Mouse (Mus musculus): ENCODE data around the gene Bbs5. TPM values are rescaled to one million over a fixed set of nuclear protein-coding genes. Genes with fewer than 3 reads are reported as not detected.
"Not testable (repeated sequence)": the region's sequence is repeated elsewhere in the genome, so short reads cannot be mapped to it uniquely, and the experiment has no call there.

Gene Bbs5
- total RNA-seq (2018; cell fraction: chromatin; rRNA removed), result 10 to 100 TPM in 13 of 26 experiments, 1 to 10 TPM in 11, under 1 TPM in 1, not detected in 1; 0.98 to 30.3 (median 11.1) TPM
- 1 to 10 TPM; 2.0 to 6.4 (median 4.5) TPM for total RNA-seq (2018; cell fraction: cytosol; rRNA removed)
- total RNA-seq (2018; cell fraction: nucleus; rRNA removed), result 10 to 100 TPM in 7 of 26 experiments, 1 to 10 TPM in 19; 1.2 to 16.2 (median 6.1) TPM
- 5.6 to 6.1 TPM (median 6.1 TPM) in 3 replicates for polyA plus RNA-seq (2018)

GRCm38 (mm10) chr2:69646726-69647490 is at the start of gene Bbs5:
Bbs5 (plus strand) TSS chr2:69647171.
- H3K79me2 ChIP-seq (ENCODE audit: inconsistent target), result no peaks in the 10 kb centered on the region
- 6% methylated on average over 43 of the region's 43 CpGs for WGBS (ENCODE audit: missing documents)
- H3K4me3 ChIP-seq (ENCODE audit: inconsistent target), result peak within 1 kb of the TSS; percentile 68
- no peaks in the 10 kb centered on the region for H3K36me3 ChIP-seq (ENCODE audit: inconsistent target)
- no peak within 1 kb of the TSS for H3K27ac ChIP-seq

DNA sequence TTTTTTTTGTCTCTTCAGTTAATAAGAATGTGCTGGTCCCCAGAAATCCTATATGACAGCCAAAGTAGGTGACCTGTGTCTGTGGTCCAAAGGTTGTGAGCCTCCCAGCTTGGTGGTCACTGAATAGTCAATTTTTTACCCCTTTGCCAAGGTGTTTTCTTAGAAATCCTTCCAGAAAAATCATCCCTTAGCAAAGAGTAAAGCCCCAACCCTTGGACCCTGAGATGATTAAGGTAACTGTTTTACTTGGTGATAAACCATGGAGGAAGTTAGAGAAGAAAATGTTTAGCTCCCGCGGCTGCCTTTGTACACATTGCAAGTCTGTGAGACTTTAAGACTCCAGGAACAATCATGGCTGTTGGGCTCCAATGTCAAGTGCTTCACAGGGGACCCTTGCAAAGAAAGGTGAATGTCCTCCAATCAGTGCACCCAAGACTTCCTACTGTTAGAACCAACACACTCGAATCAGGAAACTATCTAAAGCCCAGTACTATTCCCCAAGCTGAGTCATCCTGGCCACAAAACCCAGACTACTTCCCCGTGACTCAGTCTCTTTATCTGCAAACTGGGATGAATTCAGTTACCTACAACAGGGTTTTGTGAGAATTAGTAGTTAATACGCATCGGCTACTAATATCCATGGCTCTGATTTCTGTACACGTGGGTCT is 43.1 kb upstream of the Bbs5 start:
- no peaks in the 10 kb centered on the region for H3K79me2 ChIP-seq (ENCODE audit: inconsistent target)
- no peak overlapping the region for H3K4me3 ChIP-seq (ENCODE audit: inconsistent target)
- H3K36me3 ChIP-seq (ENCODE audit: inconsistent target), result no peaks in the 10 kb centered on the region
- 80% methylated on average over 7 of the region's 7 CpGs for WGBS (ENCODE audit: missing documents)
- no peak overlapping the region for H3K27ac ChIP-seq

- Histone ChIP-seq H3K4me3 (ENCODE audit: inconsistent target) (no peak overlapping the region), H3K36me3 (ENCODE audit: inconsistent target) (no peaks in the 10 kb centered on the region), H3K79me2 (ENCODE audit: inconsistent target) (no peaks in the 10 kb centered on the region), H3K27ac (no peak overlapping the region)
- 93% methylated on average over 3 of the region's 3 CpGs for WGBS (ENCODE audit: missing documents)
Measured at GRCm38 (mm10) chr2:69606621-69607020, 40.4 kb upstream of the Bbs5 start.

DNA sequence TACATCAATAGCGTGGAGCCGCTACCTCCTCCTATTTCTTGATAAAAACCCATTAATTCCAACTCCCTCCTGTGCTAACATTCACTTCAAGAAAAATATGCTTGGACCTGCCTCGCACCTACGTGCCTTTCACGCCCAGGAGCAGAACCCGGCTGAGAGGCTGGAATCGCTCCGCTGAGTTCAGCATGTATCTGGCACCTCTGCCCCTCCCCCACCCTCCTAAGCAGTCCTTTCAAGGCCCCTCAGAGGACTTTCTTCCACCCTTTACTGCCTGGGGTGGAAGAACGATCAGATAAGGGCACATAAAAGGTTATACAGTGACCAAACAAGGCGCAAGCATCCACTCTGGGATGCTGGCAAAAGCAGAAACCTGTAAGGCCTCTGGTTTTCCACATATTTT is 34.7 kb upstream of the Bbs5 start:
- no peaks in the 10 kb centered on the region for H3K36me3 ChIP-seq (ENCODE audit: inconsistent target)
- no peak overlapping the region for H3K27ac ChIP-seq
- WGBS (ENCODE audit: missing documents), result 81% methylated on average over 9 of the region's 10 CpGs
- no peak overlapping the region for H3K4me3 ChIP-seq (ENCODE audit: inconsistent target)
- H3K79me2 ChIP-seq (ENCODE audit: inconsistent target), result no peaks in the 10 kb centered on the region

GRCm38 (mm10) chr2:69612716-69613115 is 34.3 kb upstream of the Bbs5 start:
- Histone ChIP-seq H3K27ac (0 out of 2 replicates have a peak overlapping the region, but pooled peaks have one; percentile 4), H3K79me2 (ENCODE audit: inconsistent target) (no peaks in the 10 kb centered on the region), H3K36me3 (ENCODE audit: inconsistent target) (no peaks in the 10 kb centered on the region), H3K4me3 (ENCODE audit: inconsistent target) (no peak overlapping the region)
- 93% methylated on average over 8 of the region's 9 CpGs for WGBS (ENCODE audit: missing documents)

DNA sequence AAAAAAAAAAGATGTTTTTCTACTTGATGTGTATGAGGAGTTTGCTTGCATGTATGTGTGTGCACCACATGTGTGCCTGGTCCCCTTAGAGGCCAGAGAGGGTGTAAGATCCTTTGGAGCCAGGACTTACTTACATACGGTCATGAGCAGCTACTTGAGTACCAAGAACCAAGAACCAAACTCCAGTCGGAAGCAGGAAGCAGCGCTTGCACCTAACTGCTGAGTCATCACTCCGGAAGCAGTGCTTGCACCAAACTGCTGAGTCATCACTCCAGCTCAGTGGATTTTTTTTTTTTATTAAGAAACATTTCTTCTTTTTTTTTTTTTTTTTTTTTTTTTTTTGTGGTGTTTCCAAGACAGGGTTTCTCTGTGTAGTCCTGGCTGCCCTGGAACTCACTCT is 33.7 kb upstream of the Bbs5 start:
- H3K27ac ChIP-seq, result 0 out of 2 replicates have a peak overlapping the region, but pooled peaks have one; percentile 4
- H3K79me2 ChIP-seq (ENCODE audit: inconsistent target), result no peaks in the 10 kb centered on the region
- 14% methylated on average over 4 of the region's 4 CpGs for WGBS (ENCODE audit: missing documents)
- no peak overlapping the region for H3K4me3 ChIP-seq (ENCODE audit: inconsistent target)
- no peaks in the 10 kb centered on the region for H3K36me3 ChIP-seq (ENCODE audit: inconsistent target)

DNA sequence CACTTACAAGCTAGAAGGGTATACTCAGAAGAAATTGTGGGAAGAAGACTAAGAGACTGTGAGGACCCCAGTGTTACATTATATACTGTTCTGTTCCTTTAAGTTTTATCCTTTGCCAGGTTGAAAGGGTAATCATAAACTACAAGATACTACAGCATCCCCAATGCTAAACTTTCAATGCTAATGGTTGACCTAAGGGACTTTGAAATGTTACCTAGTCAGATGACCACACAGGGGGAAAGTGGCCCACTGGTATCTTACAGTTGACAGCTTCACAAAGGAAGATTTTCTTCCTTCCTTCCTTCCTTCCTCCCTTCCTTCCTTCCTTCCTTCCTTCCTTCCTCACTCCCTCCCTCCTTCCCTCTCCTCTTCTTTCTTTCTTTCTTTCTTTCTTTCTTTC is 28.6 kb upstream of the Bbs5 start:
- no peak overlapping the region for H3K4me3 ChIP-seq (ENCODE audit: inconsistent target)

GRCm38 (mm10) chr2:69619286-69619685 is 27.7 kb upstream of the Bbs5 start:
- H3K79me2 ChIP-seq (ENCODE audit: inconsistent target), result no peaks in the 10 kb centered on the region
- H3K27ac ChIP-seq, result no peak overlapping the region
- no peaks in the 10 kb centered on the region for H3K36me3 ChIP-seq (ENCODE audit: inconsistent target)
- H3K4me3 ChIP-seq (ENCODE audit: inconsistent target), result no peak overlapping the region

More for the DNA sequence above, 28.6 kb upstream of the Bbs5 start:
- Histone ChIP-seq H3K79me2 (ENCODE audit: inconsistent target) (no peaks in the 10 kb centered on the region), H3K27ac (no peak overlapping the region), H3K36me3 (ENCODE audit: inconsistent target) (no peaks in the 10 kb centered on the region)

GRCm38 (mm10) chr2:69629215-69629614 is 17.8 kb upstream of the Bbs5 start:
- Histone ChIP-seq H3K36me3 (ENCODE audit: inconsistent target) (no peaks in the 10 kb centered on the region), H3K4me3 (ENCODE audit: inconsistent target) (no peak overlapping the region), H3K79me2 (ENCODE audit: inconsistent target) (no peaks in the 10 kb centered on the region), H3K27ac (no peak overlapping the region)
- 90% methylated on average over 17 of the region's 17 CpGs for WGBS (ENCODE audit: missing documents)

DNA sequence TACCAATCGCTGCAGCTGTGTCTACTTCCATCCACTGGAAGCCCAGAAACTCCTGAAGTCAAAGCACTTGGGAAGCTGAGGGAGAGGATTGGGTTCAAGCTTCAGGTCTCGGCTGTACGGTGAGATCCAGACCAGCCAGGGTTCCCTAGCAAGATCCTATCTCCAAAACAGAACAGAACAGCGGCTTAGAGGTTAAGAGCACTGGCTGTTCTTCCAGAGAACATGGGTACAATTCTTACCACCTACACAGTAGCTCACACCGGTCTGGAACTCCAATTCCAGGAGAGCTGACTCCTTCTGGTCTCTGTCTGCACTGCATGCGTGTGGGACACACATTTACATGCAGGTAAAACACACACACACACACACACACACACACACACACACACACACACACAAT is 17.1 kb upstream of the Bbs5 start:
- Histone ChIP-seq H3K36me3 (ENCODE audit: inconsistent target) (no peaks in the 10 kb centered on the region), H3K27ac (no peak overlapping the region), H3K79me2 (ENCODE audit: inconsistent target) (no peaks in the 10 kb centered on the region), H3K4me3 (ENCODE audit: inconsistent target) (no peak overlapping the region)
- 94% methylated on average over 5 of the region's 6 CpGs for WGBS (ENCODE audit: missing documents)

- H3K36me3 ChIP-seq (ENCODE audit: inconsistent target), result no peaks in the 10 kb centered on the region
- no peak overlapping the region for H3K27ac ChIP-seq
- 86% methylated on average over 5 of the region's 5 CpGs for WGBS (ENCODE audit: missing documents)
- no peaks in the 10 kb centered on the region for H3K79me2 ChIP-seq (ENCODE audit: inconsistent target)
- no peak overlapping the region for H3K4me3 ChIP-seq (ENCODE audit: inconsistent target)
Measured at GRCm38 (mm10) chr2:69630792-69631191, 16.2 kb upstream of the Bbs5 start.

GRCm38 (mm10) chr2:69631449-69631848 is 15.5 kb upstream of the Bbs5 start:
- H3K4me3 ChIP-seq (ENCODE audit: inconsistent target), result no peak overlapping the region
- no peaks in the 10 kb centered on the region for H3K79me2 ChIP-seq (ENCODE audit: inconsistent target)
- no peak overlapping the region for H3K27ac ChIP-seq
- WGBS (ENCODE audit: missing documents), result 97% methylated on average over 2 of the region's 2 CpGs
- H3K36me3 ChIP-seq (ENCODE audit: inconsistent target), result no peaks in the 10 kb centered on the region

DNA sequence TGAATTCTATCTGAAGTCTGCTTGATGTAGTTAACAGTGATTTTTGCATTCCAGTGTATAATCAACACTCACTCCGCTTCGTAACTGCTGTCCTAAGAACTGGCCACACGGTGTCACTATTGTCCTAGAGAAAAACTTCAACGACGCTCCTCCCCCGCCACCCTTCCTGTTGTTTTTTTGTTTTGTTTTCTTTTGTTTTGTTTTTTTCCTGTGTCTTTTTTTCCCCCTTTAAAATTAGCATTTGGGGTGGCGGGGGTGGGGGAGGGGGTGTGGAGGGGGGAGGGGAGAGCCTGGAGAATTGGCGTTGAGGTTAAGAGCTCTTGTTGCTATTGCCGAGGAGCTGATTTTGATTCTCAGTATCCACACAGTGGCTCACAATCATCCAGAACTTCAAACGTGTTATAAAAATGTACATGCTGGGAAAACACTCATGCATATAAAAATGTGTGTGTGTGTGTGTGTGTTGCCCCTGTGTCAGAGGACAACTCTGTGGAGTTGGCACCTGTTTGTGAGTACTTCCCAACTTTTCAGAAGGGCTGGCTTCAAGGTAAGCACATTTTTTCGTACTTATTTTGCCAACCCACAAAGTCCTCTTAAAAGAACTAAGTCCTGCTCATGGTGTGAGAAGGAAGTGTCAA is 11.8 kb upstream of the Bbs5 start:
- Histone ChIP-seq H3K27ac (peak overlapping the region; percentile 8; the same call in 1 of the 2 replicates), H3K36me3 (ENCODE audit: inconsistent target) (no peaks in the 10 kb centered on the region), H3K4me3 (ENCODE audit: inconsistent target) (peak overlapping the region; percentile 39), H3K79me2 (ENCODE audit: inconsistent target) (no peaks in the 10 kb centered on the region)
- under 1% methylated on average over 11 of the region's 11 CpGs for whole genome bisulfite sequencing (ENCODE audit: missing documents)

- WGBS (ENCODE audit: missing documents), result 79% methylated on average over 5 of the region's 6 CpGs
- Histone ChIP-seq H3K4me3 (ENCODE audit: inconsistent target) (no peak overlapping the region), H3K27ac (no peak overlapping the region), H3K36me3 (ENCODE audit: inconsistent target) (no peaks in the 10 kb centered on the region), H3K79me2 (ENCODE audit: inconsistent target) (no peaks in the 10 kb centered on the region)
Measured at GRCm38 (mm10) chr2:69635807-69636206, 11.2 kb upstream of the Bbs5 start.

- WGBS (ENCODE audit: missing documents), result 91% methylated on average over 7 of the region's 7 CpGs
- not testable (repeated sequence) for H3K36me3 ChIP-seq (ENCODE audit: inconsistent target); H3K79me2 ChIP-seq (ENCODE audit: inconsistent target); H3K27ac ChIP-seq; H3K4me3 ChIP-seq (ENCODE audit: inconsistent target)
Measured at GRCm38 (mm10) chr2:69637989-69638388, 9.0 kb upstream of the Bbs5 start.

Measured in macrophage (primary cell).